Mouse (Mus musculus) CH12.LX (cell line): ENCODE measurements at regions not wholly inside any gene's neighbourhood (a gene's known extent, or its start where the extent isn't known, plus 50 kb on each side); places are given as distances from the start of the nearest gene placed in this dataset.

Source experiments
- EP300 ChIP-seq: IDR thresholded peaks from 2 replicates; pipeline ENCODE4 v1.6.1; 2011; ENCODE audit warnings: low read length, improper control_type of control experiment
- POLR2A ChIP-seq: IDR thresholded peaks from 2 replicates; pipeline ENCODE4 v1.6.1; 2011; ENCODE audit warnings: low read depth, mild to moderate bottlenecking, improper control_type of control experiment, low read length
- USF1 ChIP-seq: IDR thresholded peaks from 2 replicates; pipeline ENCODE4 v1.6.1; 2014; ENCODE audit warnings: low read depth, mild to moderate bottlenecking, inconsistent platforms, low read length, improper control_type of control experiment

DNA sequence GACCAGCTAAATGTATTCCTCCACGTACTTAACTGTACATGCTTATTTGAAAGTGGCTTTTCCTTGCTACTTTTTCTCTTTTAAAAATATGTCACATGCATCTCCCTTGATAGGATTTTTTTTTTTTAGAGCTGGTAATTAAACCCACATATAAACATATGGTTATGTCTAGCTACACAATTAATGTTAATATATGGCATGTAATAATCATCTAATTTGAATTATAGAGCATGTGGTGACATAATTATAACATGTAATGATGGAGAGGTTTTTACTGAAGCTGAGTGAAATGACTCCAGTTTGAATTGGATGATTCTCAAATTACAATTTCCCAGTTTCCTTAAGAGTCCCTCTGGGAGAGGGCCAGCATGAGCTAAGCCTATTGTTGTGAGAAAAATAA, 267.9 kb upstream of the Mctp2 start:
- TF ChIP-seq EP300 (no peak), USF1 (no peak), POLR2A (no peak)
